ENCODE assay signal across 24 mouse cellular contexts in the genomic region with DNA sequence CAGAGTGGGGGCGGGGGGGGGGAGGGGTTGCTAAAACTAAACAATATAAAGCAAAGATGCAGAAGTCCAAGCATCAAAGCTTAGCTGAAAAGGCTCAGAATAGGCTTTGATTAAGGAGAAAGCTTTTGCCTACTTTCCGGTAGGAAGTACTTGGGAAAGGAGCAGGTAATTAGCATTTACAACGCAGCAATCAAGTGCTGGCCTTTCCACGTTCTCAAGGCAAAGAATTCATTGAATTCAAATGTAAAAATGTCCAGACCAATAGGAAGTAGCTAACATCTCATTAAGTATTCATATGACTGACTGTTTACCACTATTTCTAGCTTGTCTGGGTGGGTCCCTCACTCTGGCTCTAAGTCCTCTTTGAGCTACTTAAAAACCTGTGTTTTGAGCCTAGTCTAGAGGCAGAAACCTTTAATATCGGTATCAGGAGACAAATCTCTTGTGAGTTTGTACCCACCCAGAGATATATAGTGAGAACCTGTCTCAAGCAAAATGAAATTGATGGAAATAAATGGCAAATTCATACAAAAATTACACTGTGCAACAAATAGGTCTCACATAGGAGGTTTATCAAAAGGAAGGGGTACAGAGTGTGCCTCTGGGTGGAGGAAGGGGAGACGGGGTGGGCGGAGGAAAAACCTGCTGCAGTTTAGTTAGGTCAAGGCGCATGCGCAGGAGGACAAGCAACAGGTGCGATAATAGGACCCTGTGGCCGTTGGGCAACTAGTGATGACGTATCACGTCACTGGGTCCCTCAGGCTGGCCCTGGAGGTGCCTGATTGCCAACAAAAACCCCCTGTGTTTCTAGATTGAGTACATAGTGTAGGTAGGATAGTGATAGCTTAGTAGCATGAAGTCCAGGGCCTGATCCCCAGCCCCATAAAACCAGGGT. TPM values are rescaled to one million over a fixed set of nuclear protein-coding genes. Genes with fewer than 3 reads are reported as not detected.
DNase-seq lines count a peak whose midpoint lies in the region; ATAC-seq and TF ChIP-seq lines count a peak whose summit lies in the region.
"Had no signal": no experiment of that assay in that cellular context is flagged by ENCODE, and none has a peak within 500 bp of the region (broad histone marks: within the 10 kb centered on the region; RNA-seq: fewer than 3 reads in every experiment).

No protein-coding gene starts in this region.

- no peaks in the 10 kb centered on the region for H3K36me3 ChIP-seq in liver, postnatal 0 days (replicated peaks; ENCODE audit: insufficient read depth, low read length)
- no peaks in the 10 kb centered on the region for H3K36me3 ChIP-seq in liver, embryonic 15.5 days (replicated peaks)
- H3K36me3 ChIP-seq in heart, embryonic 10.5 days, result no peaks in the 10 kb centered on the region
- H3K36me3 ChIP-seq: embryonic facial prominence, embryonic 13.5 days; hindbrain, embryonic 12.5 days; kidney, embryonic 15.5 days; midbrain, embryonic 13.5 days; neural tube, embryonic 12.5 days had no signal

- no peaks in the 10 kb centered on the region for H3K9me3 ChIP-seq in liver, postnatal 0 days (ENCODE audit: low read length)
- H3K9me3 ChIP-seq in liver, embryonic 15.5 days (replicated peaks), result no peaks in the 10 kb centered on the region
- no peaks in the 10 kb centered on the region for H3K9me3 ChIP-seq in heart, embryonic 10.5 days
- H3K9me3 ChIP-seq: embryonic facial prominence, embryonic 13.5 days; hindbrain, embryonic 12.5 days; kidney, embryonic 15.5 days; midbrain, embryonic 13.5 days; neural tube, embryonic 12.5 days had no signal

- no peak; the same call in 1 of the 2 replicates for ATAC-seq in liver, postnatal 0 days
- peak; percentile 48 for ATAC-seq in activated CD4-positive, CD25-positive, alpha-beta regulatory T cell, adult 4 months
- no peak for ATAC-seq in liver, embryonic 15.5 days (ENCODE audit: insufficient read depth)
- ATAC-seq: forebrain, embryonic 16.5 days; intestine, postnatal 0 days; midbrain, embryonic 13.5 days had no signal

- H3K9ac ChIP-seq in liver, postnatal 0 days (replicated peaks), result no peak overlapping the region
- H3K9ac ChIP-seq in liver, embryonic 15.5 days, result no peak overlapping the region
- H3K9ac ChIP-seq: embryonic facial prominence, embryonic 13.5 days; hindbrain, embryonic 12.5 days; kidney, embryonic 15.5 days; midbrain, embryonic 13.5 days; neural tube, embryonic 12.5 days had no signal

- no peak overlapping the region for H3K4me2 ChIP-seq in liver, postnatal 0 days (ENCODE audit: low read depth, low read length)
- H3K4me2 ChIP-seq in liver, embryonic 15.5 days, result no peak overlapping the region
- H3K4me2 ChIP-seq: embryonic facial prominence, embryonic 13.5 days; heart, embryonic 11.5 days; hindbrain, embryonic 12.5 days; kidney, embryonic 15.5 days; midbrain, embryonic 13.5 days; neural tube, embryonic 12.5 days had no signal

- no peak overlapping the region for H3K27ac ChIP-seq in liver, postnatal 0 days (ENCODE audit: low read depth)
- peak overlapping the region; percentile 48 for H3K27ac ChIP-seq in liver, embryonic 15.5 days (replicated peaks)
- H3K27ac ChIP-seq in heart, embryonic 10.5 days, result no peak overlapping the region
- H3K27ac ChIP-seq: embryonic facial prominence, embryonic 13.5 days; hindbrain, embryonic 12.5 days; kidney, embryonic 15.5 days; midbrain, embryonic 13.5 days; neural tube, embryonic 12.5 days; stomach, postnatal 0 days had no signal

- 70% methylated on average over 13 of the region's 13 CpGs for WGBS in liver, postnatal 0 days (ENCODE audit: insufficient replicate concordance)
- WGBS in liver, embryonic 15.5 days (ENCODE audit: insufficient replicate concordance), result 44% methylated on average over 13 of the region's 13 CpGs
- WGBS in heart, embryonic 10.5 days, result 73% methylated on average over 13 of the region's 13 CpGs

- no peak overlapping the region for H3K4me3 ChIP-seq in liver, postnatal 0 days (ENCODE audit: low read depth, low read length)
- no peak overlapping the region for H3K4me3 ChIP-seq in liver, embryonic 15.5 days (replicated peaks)
- no peak overlapping the region for H3K4me3 ChIP-seq in heart, embryonic 10.5 days
- H3K4me3 ChIP-seq: embryonic facial prominence, embryonic 13.5 days; hindbrain, embryonic 12.5 days; kidney, embryonic 15.5 days; midbrain, embryonic 13.5 days; neural tube, embryonic 12.5 days had no signal

- no peak for TF ChIP-seq EP300 in liver, postnatal 0 days (IDR thresholded peaks at IDR 0.05; ENCODE audit: low read depth)

- H3K27me3 ChIP-seq in liver, postnatal 0 days (ENCODE audit: insufficient read depth, low read length), result no peaks in the 10 kb centered on the region
- H3K27me3 ChIP-seq in liver, embryonic 15.5 days, result no peaks in the 10 kb centered on the region
- H3K27me3 ChIP-seq in heart, embryonic 10.5 days (ENCODE audit: insufficient read depth, poor library complexity, severe bottlenecking), result no peaks in the 10 kb centered on the region
- H3K27me3 ChIP-seq: CH12.LX; embryonic facial prominence, embryonic 13.5 days; kidney, embryonic 15.5 days; midbrain, embryonic 13.5 days; neural tube, embryonic 12.5 days had no signal

- peaks cover 2% of the 10 kb centered on the region for H3K4me1 ChIP-seq in liver, postnatal 0 days (ENCODE audit: insufficient read depth)
- H3K4me1 ChIP-seq in liver, embryonic 15.5 days (replicated peaks), result peaks cover 52% of the 10 kb centered on the region
- H3K4me1 ChIP-seq in heart, embryonic 10.5 days, result no peaks in the 10 kb centered on the region
- H3K4me1 ChIP-seq: embryonic facial prominence, embryonic 13.5 days; hindbrain, embryonic 12.5 days; kidney, embryonic 15.5 days; midbrain, embryonic 13.5 days; neural tube, embryonic 12.5 days had no signal

- TF ChIP-seq CTCF in liver, postnatal 0 days (IDR thresholded peaks at IDR 0.05; ENCODE audit: low read depth), result no peak

- DNase-seq in liver, result peak; percentile 64
- DNase-seq in liver, postnatal 0 days, result no peak
- DNase-seq in spleen, postnatal 10 days (ENCODE audit: low spot score in 2 of 2), result no peak
- no peak for DNase-seq in adrenal gland, adult 18-20 months (ENCODE audit: low spot score in 2 of 2)
- DNase-seq in heart, embryonic 10.5 days (ENCODE audit: low spot score), result no peak
- DNase-seq: adrenal gland, adult 2 months; cerebellum, adult 9-11 months; heart, postnatal 14 days; kidney, postnatal 4 days; lung, postnatal 10 days; right cerebral cortex, postnatal 4 days; thymus, postnatal 25 days had no signal

RNA-seq across cellular contexts. Expression of a gene that starts 29.0 kb away (rescaled TPM):
- 18.2 and 20.6 TPM in 2 replicates for polyA plus RNA-seq in liver, postnatal 0 days (2015; fragmentation: Nextera tagmentation; extraction: Ambion mirVana)
- 10 to 100 TPM; 58.5 to 73.1 TPM for polyA plus RNA-seq in activated CD4-positive, CD25-positive, alpha-beta regulatory T cell, adult 4 months (2017; shearing (Covaris generic))
- polyA plus RNA-seq in liver, embryonic 15.5 days (2015; fragmentation: Nextera tagmentation; extraction: Ambion mirVana), result 24.0 and 29.4 TPM in 2 replicates
- 10 to 100 TPM; 62.6 to 84.1 TPM for total RNA-seq in adrenal gland, adult 18-20 months (2021)
- polyA plus RNA-seq in heart, embryonic 10.5 days (2016; fragmentation: Nextera tagmentation; extraction: Ambion mirVana), result 35.2 and 35.6 TPM in 2 replicates
